Mouse (Mus musculus) midbrain, embryonic 11.5 days (tissue): ENCODE data around the gene Prox2. TPM values are rescaled to one million over a fixed set of nuclear protein-coding genes. Genes with fewer than 3 reads are reported as not detected.
A peak's percentile ranks its signal among the peaks of the same experiment; 100 is the strongest.

ENCODE experiments used
- ATAC-seq: fragments of 200-750 bp; cut with Nextera tagmentation; 2 replicates; pipeline ENCODE4 v1.8.0; 2017; ENCODE audit warnings: moderate TSS enrichment, moderate library complexity; ENCODE audit not compliant: low FRiP score
- DNase-seq: peaks from one replicate; pipeline ENCODE4 v3.0.0; 2015; ENCODE audit warnings: low spot score; ENCODE audit errors: missing footprints
- H3K27ac ChIP-seq: fragments of 300-500 bp; sonication (generic); 2 replicates; pipeline ENCODE4 v1.5.1; 2014; ENCODE audit warnings: low read depth, low read length
- H3K27me3 ChIP-seq: fragments of 300-500 bp; sonication (generic); 2 replicates; pipeline ENCODE4 v1.6.1; 2014; ENCODE audit warnings: mild to moderate bottlenecking, low read length, moderate library complexity, mixed read lengths; ENCODE audit not compliant: control insufficient read depth, insufficient read depth
- H3K36me3 ChIP-seq: fragments of 300-500 bp; sonication (generic); 2 replicates; pipeline ENCODE4 v1.6.1; 2014; ENCODE audit warnings: mild to moderate bottlenecking, low read length, moderate library complexity, mixed read lengths; ENCODE audit not compliant: control insufficient read depth, insufficient read depth
- H3K4me1 ChIP-seq: fragments of 300-500 bp; sonication (generic); 2 replicates; pipeline ENCODE4 v1.6.1; 2014; ENCODE audit warnings: low read length; ENCODE audit not compliant: control insufficient read depth, insufficient read depth
- H3K4me2 ChIP-seq: fragments of 300-500 bp; sonication (generic); 2 replicates; pipeline ENCODE4 v1.6.1; 2014; ENCODE audit warnings: mild to moderate bottlenecking, moderate library complexity
- H3K4me3 ChIP-seq: fragments of 300-500 bp; sonication (generic); 2 replicates; pipeline ENCODE4 v1.5.1; 2014; ENCODE audit warnings: low read depth, low read length
- H3K9ac ChIP-seq: fragments of 300-500 bp; sonication (generic); 2 replicates; pipeline ENCODE4 v1.6.1; 2014; ENCODE audit warnings: low read length
- H3K9me3 ChIP-seq: fragments of 300-500 bp; sonication (generic); 2 replicates; pipeline ENCODE4 v1.6.1; 2016; ENCODE audit warnings: low read length; ENCODE audit not compliant: control insufficient read depth
- WGBS: fragments of 180-500 bp; shearing (Covaris S2); extraction: QIAGEN DNeasy Blood & Tissue Kit; methylation state at CpG from one replicate; pipeline ENCODE4 v1.1.7; 2014; 5-methylcytosine and 5-hydroxymethylcytosine counted together
- polyA plus RNA-seq: library from polyadenylated mRNA; unstranded; fragments of >200 nt; fragmentation: Nextera tagmentation; extraction: Ambion mirVana; gene quantifications from 2 replicates; pipeline ENCODE4 v1.2.1, GENCODE M21; 2014

The Prox2 gene
- polyA plus RNA-seq, 1 experiment from 2014 or later = 2.6 TPM

DNA sequence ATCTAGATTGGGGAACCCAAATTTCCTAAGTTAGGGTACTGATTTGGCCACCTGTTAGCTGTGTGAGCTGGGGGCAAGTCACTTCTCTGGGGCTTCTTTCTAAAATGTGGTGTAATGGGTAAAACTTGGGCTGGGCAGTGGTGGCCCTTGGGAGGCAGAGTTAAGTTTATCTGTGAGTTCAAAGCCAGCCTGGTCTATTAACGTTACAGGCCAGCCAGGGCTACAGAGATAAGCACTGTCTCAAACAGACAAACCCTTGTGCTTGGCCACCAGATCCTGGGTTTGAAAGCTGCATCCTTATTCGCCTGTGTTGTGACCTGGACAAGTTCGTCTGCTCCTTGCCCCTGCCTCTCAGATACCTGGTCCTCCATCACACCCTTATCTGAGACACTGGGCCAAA, 19.4 kb downstream of the Prox2 start:
- H3K4me3 ChIP-seq = no peak overlapping the region
- H3K4me2 ChIP-seq = no peak overlapping the region
- peaks cover 14% of the 10 kb centered on the region; the same call in 1 of the 2 replicates for H3K36me3 ChIP-seq
- ATAC-seq (no peak), DNase-seq (no peak)
- H3K27ac ChIP-seq = no peak overlapping the region
- 82% methylated on average over 3 of the region's 3 CpGs for WGBS
- no peaks in the 10 kb centered on the region for H3K9me3 ChIP-seq
- H3K4me1 ChIP-seq = no peaks in the 10 kb centered on the region
- no peaks in the 10 kb centered on the region for H3K27me3 ChIP-seq
- no peak overlapping the region for H3K9ac ChIP-seq

DNA sequence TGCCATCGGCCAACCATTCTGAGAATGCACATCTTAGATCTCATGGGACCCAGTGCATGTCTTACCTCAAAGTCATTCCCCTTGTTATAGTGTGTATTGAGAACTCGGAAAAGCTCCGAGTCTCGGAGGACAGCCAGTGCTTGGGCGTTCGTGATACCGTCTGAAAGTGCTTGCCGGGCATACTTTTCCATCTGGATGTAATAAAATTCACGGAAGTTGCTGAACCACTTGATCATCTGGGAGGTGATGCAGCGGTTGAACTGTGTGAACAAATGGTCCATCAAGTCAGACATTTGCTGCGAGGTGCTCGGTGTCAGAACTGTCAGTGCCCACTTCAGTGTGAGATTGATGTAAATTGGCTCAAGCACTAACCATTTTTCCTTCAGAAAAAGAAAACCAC, 22.7 kb downstream of the Prox2 start:
- Histone ChIP-seq H3K4me2 (no peak overlapping the region), H3K36me3 (peaks cover 14% of the 10 kb centered on the region; the same call in 1 of the 2 replicates), H3K4me1 (no peaks in the 10 kb centered on the region), H3K9me3 (no peaks in the 10 kb centered on the region), H3K4me3 (no peak overlapping the region), H3K9ac (no peak overlapping the region), H3K27ac (no peak overlapping the region), H3K27me3 (no peaks in the 10 kb centered on the region)
- no peak for ATAC-seq
- no peak for DNase-seq
- 95% methylated on average over 12 of the region's 12 CpGs for WGBS

DNA sequence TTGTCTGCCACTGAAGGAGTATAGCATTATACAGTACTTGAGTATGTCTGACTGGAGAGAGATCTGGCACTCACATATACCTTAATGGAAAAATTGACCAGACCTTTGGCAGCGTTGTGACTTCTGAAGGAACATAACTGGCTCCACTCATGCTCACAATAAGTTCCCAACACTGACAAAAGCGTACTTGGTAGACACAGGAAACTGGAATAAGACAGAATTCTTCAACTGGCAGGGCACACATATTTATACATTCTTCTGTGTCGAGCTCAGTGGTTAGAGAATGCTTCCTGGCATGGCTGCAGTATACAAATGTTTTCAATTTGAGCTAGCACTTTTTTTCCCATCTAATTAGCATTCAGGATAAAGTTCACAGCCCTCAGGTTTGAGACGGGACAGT, 25.6 kb downstream of the Prox2 start:
- Histone ChIP-seq H3K27me3 (no peaks in the 10 kb centered on the region), H3K27ac (no peak overlapping the region), H3K9ac (no peak overlapping the region), H3K4me3 (no peak overlapping the region), H3K4me1 (no peaks in the 10 kb centered on the region), H3K4me2 (no peak overlapping the region), H3K36me3 (peaks cover 14% of the 10 kb centered on the region; the same call in 1 of the 2 replicates), H3K9me3 (no peaks in the 10 kb centered on the region)
- DNase-seq (no peak), ATAC-seq (no peak)
- WGBS = 89% methylated on average over 4 of the region's 4 CpGs

DNA sequence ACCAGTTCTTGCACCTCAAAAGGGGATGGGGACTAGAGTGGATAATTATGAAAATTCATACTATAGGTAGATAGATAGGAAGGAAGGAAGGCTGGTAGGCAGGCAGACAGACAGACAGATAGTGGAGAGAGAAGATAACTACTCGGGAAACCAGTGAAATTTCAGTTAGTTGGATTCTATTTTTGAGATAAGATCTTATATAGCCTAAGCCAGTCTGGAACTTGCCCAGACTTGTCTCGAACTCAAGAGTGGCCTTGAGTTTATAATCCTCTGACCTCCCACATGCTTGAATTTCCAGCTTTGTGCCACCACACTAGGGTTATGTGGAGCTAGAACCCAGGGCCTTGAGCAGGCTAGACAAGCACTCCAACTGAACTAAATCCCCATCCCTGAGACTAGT, 26.3 kb downstream of the Prox2 start:
- no peaks in the 10 kb centered on the region for H3K27me3 ChIP-seq
- DNase-seq (no peak), ATAC-seq (no peak)
- H3K9ac ChIP-seq = no peak overlapping the region
- H3K9me3 ChIP-seq = no peaks in the 10 kb centered on the region
- no peaks in the 10 kb centered on the region for H3K4me1 ChIP-seq
- no peak overlapping the region for H3K27ac ChIP-seq
- 88% methylated on average over 2 of the region's 2 CpGs for WGBS
- H3K4me2 ChIP-seq = no peak overlapping the region
- H3K4me3 ChIP-seq = no peak overlapping the region
- peaks cover 14% of the 10 kb centered on the region; the same call in 1 of the 2 replicates for H3K36me3 ChIP-seq

DNA sequence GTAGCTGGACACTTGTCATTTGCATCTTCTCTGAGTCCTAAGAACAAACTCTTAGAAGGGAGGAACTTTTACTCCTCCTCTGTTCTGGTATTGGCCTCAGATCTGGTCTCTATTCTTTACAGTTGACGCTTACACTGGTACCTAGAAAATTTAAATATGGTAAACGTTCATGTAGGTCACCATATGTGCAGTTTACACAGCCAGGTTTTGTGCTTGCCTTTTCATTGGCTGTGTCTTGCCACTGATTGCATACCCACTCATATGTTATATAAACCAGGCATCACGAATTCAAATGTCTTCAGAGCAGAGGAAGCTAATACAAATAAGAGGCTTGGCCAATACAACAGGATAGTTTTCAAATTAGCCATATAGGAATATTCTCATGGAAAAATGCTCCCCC, 33.5 kb downstream of the Prox2 start:
- H3K4me2 ChIP-seq = no peak overlapping the region
- H3K4me3 ChIP-seq = no peak overlapping the region
- ATAC-seq (no peak), DNase-seq (no peak)
- H3K27me3 ChIP-seq = no peaks in the 10 kb centered on the region
- no peaks in the 10 kb centered on the region for H3K4me1 ChIP-seq
- no peaks in the 10 kb centered on the region for H3K9me3 ChIP-seq
- no peak overlapping the region for H3K27ac ChIP-seq
- H3K36me3 ChIP-seq = peaks cover 6% of the 10 kb centered on the region; the same call in 1 of the 2 replicates
- H3K9ac ChIP-seq = no peak overlapping the region
- WGBS = 95% methylated on average over 3 of the region's 3 CpGs

DNA sequence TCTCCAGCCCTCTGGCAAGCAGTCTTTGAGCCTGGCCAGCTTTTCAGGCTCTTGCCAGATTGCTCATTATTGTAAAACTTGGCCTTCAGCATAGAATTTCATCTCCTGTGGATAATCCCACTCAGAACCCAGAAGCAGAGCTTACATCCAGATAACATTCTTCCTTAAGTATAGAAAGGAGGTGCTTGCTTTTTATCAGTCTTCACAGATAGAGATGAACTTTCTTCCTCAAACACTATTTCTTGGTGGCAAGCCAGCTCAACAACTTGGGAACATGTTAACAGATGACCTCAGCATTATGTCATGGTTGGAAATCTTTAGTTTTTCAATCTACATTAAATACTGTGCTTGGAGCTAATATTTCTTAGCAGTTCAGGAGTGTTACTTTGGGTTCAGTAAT, 39.5 kb downstream of the Prox2 start:
- Histone ChIP-seq H3K9me3 (no peaks in the 10 kb centered on the region), H3K4me2 (no peak overlapping the region), H3K9ac (no peak overlapping the region), H3K4me1 (no peaks in the 10 kb centered on the region), H3K27ac (no peak overlapping the region), H3K4me3 (no peak overlapping the region), H3K27me3 (no peaks in the 10 kb centered on the region), H3K36me3 (peaks cover 8% of the 10 kb centered on the region)
- peak; percentile 65 for DNase-seq
- ATAC-seq = no peak

DNA sequence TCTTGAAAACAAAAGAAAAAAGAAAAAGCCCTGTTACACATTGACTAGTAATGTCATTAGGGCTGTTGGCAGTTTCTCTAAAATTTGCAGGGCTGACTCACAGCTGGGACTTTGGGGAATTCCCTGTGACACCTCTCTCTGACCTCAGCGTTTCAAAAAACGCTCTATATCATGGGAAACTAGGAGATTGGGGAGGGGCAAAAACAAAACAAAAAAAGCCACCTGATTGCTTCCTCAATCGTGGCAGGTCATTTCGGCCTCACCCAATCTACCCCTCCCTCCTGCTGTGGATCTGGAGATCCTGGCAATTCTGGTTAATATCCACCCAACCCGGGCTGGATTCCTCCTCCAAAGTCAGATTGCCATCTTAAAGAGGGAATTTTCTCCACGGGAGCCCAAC, 59.3 kb downstream of the Prox2 start:
- 83% methylated on average over 6 of the region's 6 CpGs for WGBS
- DNase-seq (no peak), ATAC-seq (no peak)
- Histone ChIP-seq H3K9me3 (no peaks in the 10 kb centered on the region), H3K4me1 (no peaks in the 10 kb centered on the region), H3K9ac (no peak overlapping the region), H3K4me3 (no peak overlapping the region), H3K27ac (no peak overlapping the region), H3K27me3 (no peaks in the 10 kb centered on the region), H3K4me2 (no peak overlapping the region), H3K36me3 (peaks cover 14% of the 10 kb centered on the region; the same call in 1 of the 2 replicates)

Other genes starting within 250 kb of the Prox2 start
- gene Ltbp2, start 234.2 kb downstream of the Prox2 start, polyA plus RNA-seq = 0.05 TPM in 1 of 2 replicates, not detected in the other
- gene Fcf1, start 139.9 kb downstream of the Prox2 start, polyA plus RNA-seq = 160 and 164 TPM in 2 replicates
- gene Arel1, start 139.9 kb downstream of the Prox2 start, polyA plus RNA-seq = 24.3 and 24.4 TPM in 2 replicates
- gene Ylpm1, start 114.4 kb downstream of the Prox2 start, polyA plus RNA-seq = 44.4 and 46.4 TPM in 2 replicates
- 93.9 and 97.0 TPM in 2 replicates for gene Dlst, start 74 bp upstream of the Prox2 start, polyA plus RNA-seq
- 1.9 and 2.1 TPM in 2 replicates for gene Rps6kl1, start 40.5 kb upstream of the Prox2 start, polyA plus RNA-seq
- 2.5 and 2.9 TPM in 2 replicates for gene Pgf, start 67.0 kb upstream of the Prox2 start, polyA plus RNA-seq
- gene Eif2b2, start 108.7 kb upstream of the Prox2 start, polyA plus RNA-seq = 91.5 and 93.6 TPM in 2 replicates
- gene Mlh3, start 159.8 kb upstream of the Prox2 start, polyA plus RNA-seq = 10.1 and 10.4 TPM in 2 replicates
- gene Acyp1, start 177.7 kb upstream of the Prox2 start, polyA plus RNA-seq = 68.0 and 69.5 TPM in 2 replicates
- 1.0 TPM in 2 replicates for gene Zc2hc1c, start 177.8 kb upstream of the Prox2 start, polyA plus RNA-seq
- gene Nek9, start 228.6 kb upstream of the Prox2 start, polyA plus RNA-seq = 10.4 and 10.6 TPM in 2 replicates